Mouse (Mus musculus): ENCODE measurements around the gene Fam234b. TPM values are rescaled to one million over a fixed set of nuclear protein-coding genes. Genes with fewer than 3 reads are reported as not detected.

Fam234b gene
- polyA plus RNA-seq, 1 experiment from 2014 or later = 17.1 TPM

- WGBS (ENCODE audit: insufficient replicate concordance) = 82% methylated on average over 3 of the region's 3 CpGs
- ATAC-seq = no peak
- Histone ChIP-seq H3K27me3 (ENCODE audit: insufficient read depth, low read length) (no peaks in the 10 kb centered on the region), H3K4me1 (ENCODE audit: insufficient read depth) (peaks cover 3% of the 10 kb centered on the region; the same call in 1 of the 2 replicates), H3K9me3 (ENCODE audit: low read length) (no peaks in the 10 kb centered on the region), H3K36me3 (replicated peaks; ENCODE audit: insufficient read depth, low read length) (peaks cover 31% of the 10 kb centered on the region; the same call in 1 of the 2 replicates), H3K4me3 (ENCODE audit: low read depth, low read length) (no peak overlapping the region), H3K27ac (ENCODE audit: low read depth) (no peak overlapping the region), H3K4me2 (ENCODE audit: low read depth, low read length) (no peak overlapping the region), H3K9ac (replicated peaks) (no peak overlapping the region)
- TF ChIP-seq EP300 (IDR thresholded peaks at IDR 0.05; ENCODE audit: low read depth) (no peak), CTCF (IDR thresholded peaks at IDR 0.05; ENCODE audit: low read depth) (no peak)
- DNase-seq = no peak
Observed at GRCm38 (mm10) chr6:135235742-135236141, 38.0 kb downstream of the Fam234b start.

GRCm38 (mm10) chr6:135236576-135236975, 38.8 kb downstream of the Fam234b start:
- H3K9ac ChIP-seq (replicated peaks) = no peak overlapping the region
- peaks cover 29% of the 10 kb centered on the region; the same call in 1 of the 2 replicates for H3K36me3 ChIP-seq (replicated peaks; ENCODE audit: insufficient read depth, low read length)
- H3K4me1 ChIP-seq (ENCODE audit: insufficient read depth) = peaks cover 3% of the 10 kb centered on the region; the same call in 1 of the 2 replicates
- no peak overlapping the region for H3K4me3 ChIP-seq (ENCODE audit: low read depth, low read length)
- ATAC-seq = no peak
- no peak for TF ChIP-seq EP300 (IDR thresholded peaks at IDR 0.05; ENCODE audit: low read depth)
- TF ChIP-seq CTCF (IDR thresholded peaks at IDR 0.05; ENCODE audit: low read depth) = peak; percentile 47
- H3K27me3 ChIP-seq (ENCODE audit: insufficient read depth, low read length) = no peaks in the 10 kb centered on the region
- DNase-seq = no peak
- no peak overlapping the region for H3K27ac ChIP-seq (ENCODE audit: low read depth)
- 92% methylated on average over 3 of the region's 3 CpGs for WGBS (ENCODE audit: insufficient replicate concordance)
- no peaks in the 10 kb centered on the region for H3K9me3 ChIP-seq (ENCODE audit: low read length)
- no peak overlapping the region for H3K4me2 ChIP-seq (ENCODE audit: low read depth, low read length)

- Histone ChIP-seq H3K9ac (replicated peaks) (no peak overlapping the region), H3K4me2 (ENCODE audit: low read depth, low read length) (no peak overlapping the region), H3K27me3 (ENCODE audit: insufficient read depth, low read length) (no peaks in the 10 kb centered on the region), H3K4me1 (ENCODE audit: insufficient read depth) (peaks cover 3% of the 10 kb centered on the region; the same call in 1 of the 2 replicates), H3K9me3 (ENCODE audit: low read length) (no peaks in the 10 kb centered on the region), H3K27ac (ENCODE audit: low read depth) (no peak overlapping the region), H3K4me3 (ENCODE audit: low read depth, low read length) (no peak overlapping the region), H3K36me3 (replicated peaks; ENCODE audit: insufficient read depth, low read length) (peaks cover 22% of the 10 kb centered on the region; the same call in 1 of the 2 replicates)
- peak; percentile 29; the same call in 1 of the 2 replicates for ATAC-seq
- 27% methylated on average over 14 of the region's 14 CpGs for WGBS (ENCODE audit: insufficient replicate concordance)
- peak; percentile 29 for DNase-seq
- TF ChIP-seq CTCF (IDR thresholded peaks at IDR 0.05; ENCODE audit: low read depth) (peak; percentile 47), EP300 (IDR thresholded peaks at IDR 0.05; ENCODE audit: low read depth) (no peak)
Observed at GRCm38 (mm10) chr6:135237326-135237725, 39.5 kb downstream of the Fam234b start.

- Histone ChIP-seq H3K27me3 (ENCODE audit: insufficient read depth, low read length) (no peaks in the 10 kb centered on the region), H3K36me3 (replicated peaks; ENCODE audit: insufficient read depth, low read length) (peaks cover 17% of the 10 kb centered on the region; the same call in 1 of the 2 replicates), H3K4me2 (ENCODE audit: low read depth, low read length) (no peak overlapping the region), H3K9me3 (ENCODE audit: low read length) (no peaks in the 10 kb centered on the region), H3K4me3 (ENCODE audit: low read depth, low read length) (no peak overlapping the region), H3K27ac (ENCODE audit: low read depth) (no peak overlapping the region), H3K4me1 (ENCODE audit: insufficient read depth) (peaks cover 3% of the 10 kb centered on the region; the same call in 1 of the 2 replicates), H3K9ac (replicated peaks) (no peak overlapping the region)
- no peak for TF ChIP-seq CTCF (IDR thresholded peaks at IDR 0.05; ENCODE audit: low read depth)
- TF ChIP-seq EP300 (IDR thresholded peaks at IDR 0.05; ENCODE audit: low read depth) = no peak
- DNase-seq (no peak), ATAC-seq (no peak)
- 73% methylated on average over 4 of the region's 4 CpGs for WGBS (ENCODE audit: insufficient replicate concordance)
Observed at GRCm38 (mm10) chr6:135238211-135238610, 40.4 kb downstream of the Fam234b start.

- H3K9me3 ChIP-seq (ENCODE audit: low read length) = no peaks in the 10 kb centered on the region
- no peaks in the 10 kb centered on the region for H3K27me3 ChIP-seq (ENCODE audit: insufficient read depth, low read length)
- no peak overlapping the region for H3K9ac ChIP-seq (replicated peaks)
- H3K36me3 ChIP-seq (replicated peaks; ENCODE audit: insufficient read depth, low read length) = peaks cover 4% of the 10 kb centered on the region; the same call in 1 of the 2 replicates
- H3K4me2 ChIP-seq (ENCODE audit: low read depth, low read length) = no peak overlapping the region
- H3K4me1 ChIP-seq (ENCODE audit: insufficient read depth) = peaks cover 3% of the 10 kb centered on the region; the same call in 1 of the 2 replicates
- no peak overlapping the region for H3K4me3 ChIP-seq (ENCODE audit: low read depth, low read length)
- no peak overlapping the region for H3K27ac ChIP-seq (ENCODE audit: low read depth)
- WGBS (ENCODE audit: insufficient replicate concordance) = 67% methylated on average over 8 of the region's 8 CpGs
- TF ChIP-seq CTCF (IDR thresholded peaks at IDR 0.05; ENCODE audit: low read depth) = no peak
- TF ChIP-seq EP300 (IDR thresholded peaks at IDR 0.05; ENCODE audit: low read depth) = no peak
- DNase-seq = no peak
- no peak for ATAC-seq
Observed at GRCm38 (mm10) chr6:135240361-135240760, 42.6 kb downstream of the Fam234b start.

GRCm38 (mm10) chr6:135245586-135245985, 47.8 kb downstream of the Fam234b start:
- H3K9me3 ChIP-seq (ENCODE audit: low read length) = no peaks in the 10 kb centered on the region
- H3K27ac ChIP-seq (ENCODE audit: low read depth) = no peak overlapping the region
- H3K27me3 ChIP-seq (ENCODE audit: insufficient read depth, low read length) = 0 out of 2 replicates have a peak, but pooled peaks cover 5% of the 10 kb centered on the region
- WGBS (ENCODE audit: insufficient replicate concordance) = 69% methylated on average over 8 of the region's 8 CpGs
- no peak overlapping the region for H3K4me2 ChIP-seq (ENCODE audit: low read depth, low read length)
- H3K9ac ChIP-seq (replicated peaks) = no peak overlapping the region
- TF ChIP-seq EP300 (IDR thresholded peaks at IDR 0.05; ENCODE audit: low read depth) (no peak), CTCF (IDR thresholded peaks at IDR 0.05; ENCODE audit: low read depth) (no peak)
- ATAC-seq (no peak), DNase-seq (no peak)
- H3K4me3 ChIP-seq (ENCODE audit: low read depth, low read length) = no peak overlapping the region
- H3K36me3 ChIP-seq (replicated peaks; ENCODE audit: insufficient read depth, low read length) = no peaks in the 10 kb centered on the region
- H3K4me1 ChIP-seq (ENCODE audit: insufficient read depth) = no peaks in the 10 kb centered on the region

Data from liver, postnatal 0 days (tissue).